Mouse (Mus musculus): Measurements from ENCODE around the gene Fam189a2.
A peak's percentile ranks its signal among the peaks of the same experiment; 100 is the strongest.

The Fam189a2 gene

GRCm38 (mm10) chr19:23970374-23970773, 60.4 kb downstream of the Fam189a2 start:
- no peak for DNase-seq

GRCm38 (mm10) chr19:23968862-23969225, 62.0 kb downstream of the Fam189a2 start:
- no peak for DNase-seq

GRCm38 (mm10) chr19:23968125-23968861, 62.5 kb downstream of the Fam189a2 start:
- DNase-seq, result peak; percentile 90

GRCm38 (mm10) chr19:23967156-23967555, 63.7 kb downstream of the Fam189a2 start:
- peak; percentile 81 for DNase-seq

- no peak for DNase-seq
These were observed 64.4 kb downstream of the Fam189a2 start for GRCm38 (mm10) chr19:23966376-23966775.

- no peak for DNase-seq
These were observed 66.4 kb downstream of the Fam189a2 start for GRCm38 (mm10) chr19:23964401-23964910.

- DNase-seq, result peak; percentile 51
These were observed 69.3 kb downstream of the Fam189a2 start for GRCm38 (mm10) chr19:23961516-23961915.

- DNase-seq, result no peak
These were observed 69.9 kb downstream of the Fam189a2 start for GRCm38 (mm10) chr19:23960831-23961447.

GRCm38 (mm10) chr19:23960275-23960674, 70.5 kb downstream of the Fam189a2 start:
- peak; percentile 59 for DNase-seq

- peak; percentile 35 for DNase-seq
These were observed 70.9 kb downstream of the Fam189a2 start for GRCm38 (mm10) chr19:23959870-23960269.

- DNase-seq, result no peak
These were observed 71.9 kb downstream of the Fam189a2 start for GRCm38 (mm10) chr19:23958925-23959324.

- peak; percentile 38 for DNase-seq
These were observed 73.3 kb downstream of the Fam189a2 start for GRCm38 (mm10) chr19:23957563-23957962.

GRCm38 (mm10) chr19:23956299-23956975, 74.4 kb downstream of the Fam189a2 start:
- DNase-seq, result peak; percentile 34

GRCm38 (mm10) chr19:23955461-23955860, 75.4 kb downstream of the Fam189a2 start:
- DNase-seq, result no peak

- no peak for DNase-seq
These were observed 82.4 kb downstream of the Fam189a2 start for GRCm38 (mm10) chr19:23948301-23949000.

GRCm38 (mm10) chr19:23947871-23948270, 82.9 kb downstream of the Fam189a2 start:
- DNase-seq, result no peak

- DNase-seq, result no peak
These were observed 84.1 kb downstream of the Fam189a2 start for GRCm38 (mm10) chr19:23946751-23947150.

- DNase-seq, result no peak
These were observed 84.7 kb downstream of the Fam189a2 start for GRCm38 (mm10) chr19:23946026-23946685.

GRCm38 (mm10) chr19:23942886-23943285, 87.9 kb downstream of the Fam189a2 start:
- no peak for DNase-seq

GRCm38 (mm10) chr19:23941422-23941949, 89.3 kb downstream of the Fam189a2 start:
- no peak for DNase-seq

GRCm38 (mm10) chr19:23930826-23931225, 100.0 kb downstream of the Fam189a2 start:
- no peak for DNase-seq

- no peak for DNase-seq
These were observed 105.3 kb downstream of the Fam189a2 start for GRCm38 (mm10) chr19:23925541-23925940.

All from lung, postnatal 36 days (tissue).